Mouse (Mus musculus): ENCODE measurements around the gene Gm20878. TPM values are rescaled to one million over a fixed set of nuclear protein-coding genes. Genes with fewer than 3 reads are reported as not detected.
"Not testable (repeated sequence)": the region's sequence is repeated elsewhere in the genome, so short reads cannot be mapped to it uniquely, and the experiment has no call there.

Gene Gm20878
- 4.4 and 5.4 TPM in 2 replicates for polyA plus RNA-seq (2016; fragmentation: Nextera tagmentation; extraction: Ambion mirVana)

- WGBS, result no CpG with 5 or more reads among the region's 8 CpGs
Measured at GRCm38 (mm10) chr4:41941272-41941671, at the start of gene Gm20878. Gene Gm20878, plus strand, starts transcription at chr4:41941572.

GRCm38 (mm10) chr4:41903310-41903709 is 38.1 kb upstream of the Gm20878 start, which contains the start of gene Gm21541:
Gene Gm21541, plus strand, starts transcription at chr4:41903610.
- not testable (repeated sequence) for H3K27ac ChIP-seq; H3K27me3 ChIP-seq; H3K9ac ChIP-seq; H3K4me2 ChIP-seq; ATAC-seq (ENCODE audit: low FRiP score); H3K4me1 ChIP-seq; H3K9me3 ChIP-seq; H3K4me3 ChIP-seq (replicated peaks); H3K36me3 ChIP-seq (replicated peaks)
- no CpG with 5 or more reads among the region's 5 CpGs for WGBS

More at GRCm38 (mm10) chr4:41941272-41941671, at the start of gene Gm20878:
- ATAC-seq (ENCODE audit: low FRiP score); H3K9me3 ChIP-seq; H3K4me1 ChIP-seq; H3K36me3 ChIP-seq (replicated peaks); H3K9ac ChIP-seq; H3K27ac ChIP-seq; H3K4me3 ChIP-seq (replicated peaks); H3K4me2 ChIP-seq; H3K27me3 ChIP-seq: not testable (repeated sequence)

- not testable (repeated sequence) for H3K4me2 ChIP-seq; ATAC-seq (ENCODE audit: low FRiP score); H3K4me3 ChIP-seq (replicated peaks); H3K27ac ChIP-seq; H3K9me3 ChIP-seq; H3K27me3 ChIP-seq; H3K36me3 ChIP-seq (replicated peaks); H3K9ac ChIP-seq; H3K4me1 ChIP-seq
- no CpG with 5 or more reads among the region's 1 CpGs for WGBS
Measured at GRCm38 (mm10) chr4:41965758-41966157, 24.4 kb downstream of the Gm20878 start, which contains the start of gene Fam205a4. Gene Fam205a4, plus strand, starts transcription at chr4:41966058.

Other genes starting within 250 kb of the Gm20878 start
- 21.9 and 28.3 TPM in 2 replicates for gene Cntfr, start 244.5 kb upstream of the Gm20878 start, polyA plus RNA-seq (2016; fragmentation: Nextera tagmentation; extraction: Ambion mirVana)
- 56.6 and 62.1 TPM in 2 replicates for gene Il11ra1, start 241.6 kb upstream of the Gm20878 start, polyA plus RNA-seq (2016; fragmentation: Nextera tagmentation; extraction: Ambion mirVana)
- gene Rpp25l, start 228.0 kb upstream of the Gm20878 start, polyA plus RNA-seq (2016; fragmentation: Nextera tagmentation; extraction: Ambion mirVana), result 77.0 and 79.1 TPM in 2 replicates
- 159 and 179 TPM in 2 replicates for gene Dctn3, start 218.4 kb upstream of the Gm20878 start, polyA plus RNA-seq (2016; fragmentation: Nextera tagmentation; extraction: Ambion mirVana)
- 0.42 and 0.46 TPM in 2 replicates for gene Arid3c, start 210.4 kb upstream of the Gm20878 start, polyA plus RNA-seq (2016; fragmentation: Nextera tagmentation; extraction: Ambion mirVana)
- gene Galt, start 186.3 kb upstream of the Gm20878 start, polyA plus RNA-seq (2016; fragmentation: Nextera tagmentation; extraction: Ambion mirVana), result 16.6 and 19.8 TPM in 2 replicates
- gene Sigmar1, start 185.4 kb upstream of the Gm20878 start, polyA plus RNA-seq (2016; fragmentation: Nextera tagmentation; extraction: Ambion mirVana), result 57.3 and 57.8 TPM in 2 replicates
- gene Ccl27a, start 167.3 kb upstream of the Gm20878 start, polyA plus RNA-seq (2016; fragmentation: Nextera tagmentation; extraction: Ambion mirVana), result 119 and 122 TPM in 2 replicates
- gene Gm21541, start 38.0 kb upstream of the Gm20878 start, polyA plus RNA-seq (2016; fragmentation: Nextera tagmentation; extraction: Ambion mirVana), result 2.0 TPM in 1 of 2 replicates, not detected in the other
- gene Fam205a4, start 24.5 kb downstream of the Gm20878 start, polyA plus RNA-seq (2016; fragmentation: Nextera tagmentation; extraction: Ambion mirVana), result not detected in 2 replicates
- 0.37 and 0.49 TPM in 2 replicates for gene Gm21093, start 93.2 kb downstream of the Gm20878 start, polyA plus RNA-seq (2016; fragmentation: Nextera tagmentation; extraction: Ambion mirVana)
- gene Gm3893, start 149.6 kb downstream of the Gm20878 start, polyA plus RNA-seq (2016; fragmentation: Nextera tagmentation; extraction: Ambion mirVana), result not detected in 2 replicates
- gene Gm13304, start 173.2 kb downstream of the Gm20878 start, polyA plus RNA-seq (2016; fragmentation: Nextera tagmentation; extraction: Ambion mirVana), result 0.57 TPM in 1 of 2 replicates, not detected in the other
- not detected in 2 replicates for gene Gm13306, start 211.9 kb downstream of the Gm20878 start, polyA plus RNA-seq (2016; fragmentation: Nextera tagmentation; extraction: Ambion mirVana)
- gene Gm13305, start 227.0 kb downstream of the Gm20878 start, polyA plus RNA-seq (2016; fragmentation: Nextera tagmentation; extraction: Ambion mirVana), result not detected in 2 replicates